Mouse (Mus musculus) forebrain, postnatal 0 days (tissue): ENCODE results near the gene Krtap4-7. TPM values are rescaled to one million over a fixed set of nuclear protein-coding genes. Genes with fewer than 3 reads are reported as not detected.

Source experiments
- ATAC-seq: fragments of 200-750 bp; cut with Nextera tagmentation; 2 replicates; pipeline ENCODE4 v1.8.0; 2017; ENCODE audit warnings: mild to moderate bottlenecking, moderate library complexity
- DNase-seq: peaks from one replicate; pipeline ENCODE4 v3.0.0-alpha.2; 2015
- H3K27ac ChIP-seq: fragments of 300-500 bp; sonication (generic); 2 replicates; pipeline ENCODE4 v1.5.1; 2014; ENCODE audit warnings: low read depth, mild to moderate bottlenecking, antibody characterized with exemption, low read length, moderate library complexity, mixed read lengths
- H3K27me3 ChIP-seq: fragments of 300-500 bp; sonication (generic); 2 replicates; pipeline ENCODE4 v1.6.1; 2014; ENCODE audit warnings: mild to moderate bottlenecking, low read length, mixed read lengths; ENCODE audit not compliant: insufficient read depth
- H3K36me3 ChIP-seq: fragments of 300-500 bp; sonication (generic); 2 replicates; pipeline ENCODE4 v1.6.1; 2014; ENCODE audit warnings: mild to moderate bottlenecking, moderate library complexity; ENCODE audit not compliant: insufficient read depth
- H3K4me1 ChIP-seq: fragments of 300-500 bp; sonication (generic); 2 replicates; pipeline ENCODE4 v1.6.1; 2014; ENCODE audit warnings: antibody characterized with exemption; ENCODE audit not compliant: insufficient read depth
- H3K4me2 ChIP-seq: fragments of 300-500 bp; sonication (generic); 2 replicates; pipeline ENCODE4 v1.6.1; 2014; ENCODE audit warnings: low read depth, mild to moderate bottlenecking, moderate library complexity
- H3K4me3 ChIP-seq: fragments of 300-500 bp; sonication (generic); 2 replicates; pipeline ENCODE4 v1.5.1; 2014; ENCODE audit warnings: low read depth, low read length, mixed read lengths
- H3K9ac ChIP-seq: fragments of 300-500 bp; sonication (generic); 2 replicates; pipeline ENCODE4 v1.6.1; 2014; ENCODE audit warnings: mild to moderate bottlenecking
- H3K9me3 ChIP-seq: fragments of 300-500 bp; sonication (generic); 2 replicates; pipeline ENCODE4 v1.6.1; 2016; ENCODE audit warnings: low read length
- CTCF ChIP-seq: sonication (generic); IDR thresholded peaks from 2 replicates; pipeline ENCODE4 v1.5.1; 2016; ENCODE audit warnings: antibody characterized with exemption, control low read depth, low read depth
- WGBS: fragments of 180-500 bp; shearing (Covaris S2); extraction: QIAGEN DNeasy Blood & Tissue Kit; methylation state at CpG from one replicate; pipeline ENCODE4 v1.1.7; 2014; 5-methylcytosine and 5-hydroxymethylcytosine counted together
- polyA plus RNA-seq: library from polyadenylated mRNA; unstranded; fragments of >200 nt; fragmentation: Nextera tagmentation; extraction: Ambion mirVana; gene quantifications from 2 replicates; pipeline ENCODE4 v1.2.1, GENCODE M21; 2015
- total RNA-seq: library from RNA; depleted of rRNA; stranded (reverse); fragments of >200 nt; gene quantifications from 2 replicates; pipeline ENCODE4 v1.2.3, GENCODE M21; 2014

Gene Krtap4-7
- total and polyA plus RNA-seq, 2 experiments from 2014 or later: not detected

DNA sequence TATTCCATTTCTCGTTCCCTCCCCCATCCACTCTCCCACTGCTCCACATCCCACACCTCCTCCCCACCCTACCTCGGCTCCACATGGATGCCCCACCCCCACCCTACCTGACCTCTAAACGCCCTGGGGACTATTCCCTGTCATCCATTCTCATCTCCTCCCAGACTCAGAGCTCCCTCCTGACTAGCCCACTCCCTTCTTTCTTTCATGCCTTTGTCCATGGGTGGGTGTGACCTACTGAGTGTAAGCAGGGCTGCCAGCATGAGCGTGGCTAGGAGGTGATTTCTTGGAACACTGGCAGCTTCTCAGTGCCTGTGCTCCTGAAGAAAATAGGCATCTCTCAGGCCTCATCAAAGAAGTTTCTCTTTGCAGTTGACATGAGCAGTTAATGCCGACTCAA lies 13.2 kb upstream of the Krtap4-7 start:
- Histone ChIP-seq H3K4me2 (no peak overlapping the region), H3K9me3 (no peaks in the 10 kb centered on the region), H3K9ac (no peak overlapping the region), H3K36me3 (no peaks in the 10 kb centered on the region), H3K27ac (no peak overlapping the region), H3K4me1 (no peaks in the 10 kb centered on the region), H3K4me3 (no peak overlapping the region), H3K27me3 (no peaks in the 10 kb centered on the region)
- no peak for ATAC-seq
- TF ChIP-seq CTCF: no peak
- DNase-seq: no peak
- 47% methylated on average over 5 of the region's 5 CpGs for WGBS

DNA sequence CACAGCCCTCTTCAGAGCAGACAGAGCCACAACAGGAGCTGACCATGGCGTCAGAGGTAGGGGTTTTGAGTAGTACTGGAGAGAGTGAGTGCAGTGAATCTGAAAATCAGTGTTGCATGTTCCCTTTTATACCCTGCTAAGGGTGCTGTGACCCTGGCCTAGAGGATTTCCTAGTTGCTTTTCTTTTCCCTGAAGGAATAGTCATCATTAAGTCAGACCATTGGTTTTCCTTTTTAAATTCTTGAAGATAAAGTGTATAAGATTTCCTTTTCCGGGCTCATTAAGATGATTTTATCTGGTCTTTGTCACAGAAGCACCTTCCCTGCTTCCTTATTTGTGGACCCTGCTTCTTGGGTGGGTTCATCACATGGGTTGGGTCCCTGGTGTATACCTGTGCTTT lies 6.2 kb upstream of the Krtap4-7 start, which contains the start of gene Gm11555:
TSS of gene Gm11555 (minus strand) at position 101 of the 400 bp plus-strand sequence.
- no peak for ATAC-seq
- Histone ChIP-seq H3K4me2 (no peak within 1 kb of the TSS), H3K27me3 (no peaks in the 10 kb centered on the region), H3K9ac (no peak within 1 kb of the TSS), H3K4me3 (no peak within 1 kb of the TSS), H3K9me3 (no peaks in the 10 kb centered on the region), H3K27ac (no peak within 1 kb of the TSS), H3K36me3 (no peaks in the 10 kb centered on the region), H3K4me1 (no peaks in the 10 kb centered on the region)
- no peak for TF ChIP-seq CTCF
- WGBS: 87% methylated on average over 2 of the region's 2 CpGs
- DNase-seq: no peak

DNA sequence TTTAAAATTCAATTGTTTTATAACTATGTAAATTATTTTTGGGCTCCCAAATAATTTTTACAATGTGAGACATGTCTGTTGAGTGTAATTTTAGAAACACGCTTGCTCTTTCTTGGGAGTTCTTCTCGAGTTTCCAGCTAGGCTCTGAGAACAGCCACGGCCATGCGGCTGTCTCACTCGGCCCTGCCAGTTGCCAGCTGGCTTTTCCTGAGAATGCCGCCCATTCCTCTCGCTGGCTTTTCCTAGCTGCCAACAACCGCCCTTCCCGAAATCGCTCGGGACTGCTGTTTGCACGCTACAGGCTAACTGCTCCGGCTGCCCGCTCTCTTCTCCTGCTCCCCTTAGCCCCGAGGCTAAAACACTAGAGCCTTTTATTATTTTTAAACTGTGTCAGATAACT lies 2.6 kb upstream of the Krtap4-7 start:
- Histone ChIP-seq H3K27ac (no peak overlapping the region), H3K9ac (no peak overlapping the region), H3K27me3 (no peaks in the 10 kb centered on the region), H3K4me2 (no peak overlapping the region), H3K36me3 (no peaks in the 10 kb centered on the region), H3K4me1 (no peaks in the 10 kb centered on the region), H3K9me3 (no peaks in the 10 kb centered on the region), H3K4me3 (no peak overlapping the region)
- TF ChIP-seq CTCF: no peak
- WGBS: 70% methylated on average over 15 of the region's 15 CpGs
- DNase-seq (peak; percentile 17), ATAC-seq (no peak)

DNA sequence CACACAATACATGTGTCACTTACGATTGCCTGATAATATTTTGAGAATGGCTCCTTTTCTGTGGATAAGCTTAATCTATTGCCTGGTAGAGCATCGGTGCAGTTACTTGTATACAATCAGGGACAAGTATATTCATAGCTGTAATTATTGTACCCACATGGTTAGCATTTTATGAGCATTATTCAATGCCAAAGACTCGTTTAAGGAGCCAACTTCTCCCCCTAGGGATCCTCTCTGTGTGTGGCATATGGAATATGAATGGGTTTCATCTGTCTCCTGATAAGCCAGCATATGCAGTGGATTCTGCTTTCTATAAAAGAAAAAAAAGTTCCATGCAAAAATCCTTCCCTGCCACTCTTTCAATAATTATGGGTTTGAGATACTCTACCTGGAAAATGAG lies 462 bp upstream of the Krtap4-7 start:
- H3K4me3 ChIP-seq: no peak overlapping the region
- ATAC-seq (no peak), DNase-seq (peak; percentile 63)
- no peak overlapping the region for H3K9ac ChIP-seq
- no peaks in the 10 kb centered on the region for H3K4me1 ChIP-seq
- H3K36me3 ChIP-seq: no peaks in the 10 kb centered on the region
- H3K27ac ChIP-seq: no peak overlapping the region
- no peak overlapping the region for H3K4me2 ChIP-seq
- no peaks in the 10 kb centered on the region for H3K9me3 ChIP-seq
- WGBS: 47% methylated on average over 3 of the region's 3 CpGs
- no peaks in the 10 kb centered on the region for H3K27me3 ChIP-seq
- TF ChIP-seq CTCF: no peak

DNA sequence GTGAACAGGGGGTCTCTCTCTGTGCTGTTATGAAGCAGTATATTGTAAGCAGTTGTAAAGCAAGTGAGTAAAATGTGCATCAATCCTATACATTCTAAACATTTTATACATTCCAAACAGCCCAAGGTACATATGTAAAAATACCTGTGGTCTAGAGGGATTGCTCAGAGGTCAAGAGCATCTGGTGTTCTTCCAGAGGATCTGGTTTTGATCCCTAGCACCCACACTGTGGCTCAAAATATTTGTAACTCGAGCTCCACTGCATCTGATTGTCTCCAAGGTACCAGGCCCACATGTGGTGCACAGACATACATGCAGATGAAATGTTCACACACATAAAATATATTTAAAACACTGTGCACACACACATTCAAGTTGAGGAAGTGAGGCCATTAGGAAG lies 3.0 kb downstream of the Krtap4-7 start:
- Histone ChIP-seq H3K9ac (no peak overlapping the region), H3K27me3 (no peaks in the 10 kb centered on the region), H3K36me3 (no peaks in the 10 kb centered on the region), H3K4me3 (no peak overlapping the region), H3K4me2 (no peak overlapping the region), H3K4me1 (no peaks in the 10 kb centered on the region), H3K9me3 (no peaks in the 10 kb centered on the region), H3K27ac (no peak overlapping the region)
- no peak for DNase-seq
- WGBS: 42% methylated on average over 1 of the region's 1 CpGs
- no peak for ATAC-seq
- no peak for TF ChIP-seq CTCF

DNA sequence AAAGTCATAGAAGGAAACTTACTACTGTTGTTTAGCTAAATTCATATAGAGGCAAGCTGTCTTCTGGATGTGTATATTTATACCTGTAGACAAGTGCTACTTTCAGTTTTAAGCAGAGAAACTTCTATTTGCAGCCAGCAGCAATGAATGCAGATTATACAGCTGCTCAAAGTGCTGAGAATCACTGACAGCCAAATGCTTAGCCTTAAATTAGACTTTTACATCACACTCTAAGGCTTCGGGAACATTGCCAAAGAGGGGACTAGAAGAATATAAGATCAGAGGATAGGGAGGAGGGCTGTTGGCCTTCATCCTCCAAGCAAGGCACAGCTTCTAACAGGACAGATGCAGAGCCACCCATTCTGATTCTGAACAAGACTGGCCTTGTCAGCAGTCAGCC lies 6.8 kb downstream of the Krtap4-7 start:
- Histone ChIP-seq H3K9ac (no peak overlapping the region), H3K4me2 (no peak overlapping the region), H3K4me3 (no peak overlapping the region), H3K36me3 (no peaks in the 10 kb centered on the region), H3K27ac (no peak overlapping the region), H3K27me3 (no peaks in the 10 kb centered on the region), H3K9me3 (no peaks in the 10 kb centered on the region), H3K4me1 (no peaks in the 10 kb centered on the region)
- ATAC-seq: no peak
- TF ChIP-seq CTCF: no peak
- DNase-seq: peak; percentile 43
- 62% methylated on average over 1 of the region's 1 CpGs for WGBS

DNA sequence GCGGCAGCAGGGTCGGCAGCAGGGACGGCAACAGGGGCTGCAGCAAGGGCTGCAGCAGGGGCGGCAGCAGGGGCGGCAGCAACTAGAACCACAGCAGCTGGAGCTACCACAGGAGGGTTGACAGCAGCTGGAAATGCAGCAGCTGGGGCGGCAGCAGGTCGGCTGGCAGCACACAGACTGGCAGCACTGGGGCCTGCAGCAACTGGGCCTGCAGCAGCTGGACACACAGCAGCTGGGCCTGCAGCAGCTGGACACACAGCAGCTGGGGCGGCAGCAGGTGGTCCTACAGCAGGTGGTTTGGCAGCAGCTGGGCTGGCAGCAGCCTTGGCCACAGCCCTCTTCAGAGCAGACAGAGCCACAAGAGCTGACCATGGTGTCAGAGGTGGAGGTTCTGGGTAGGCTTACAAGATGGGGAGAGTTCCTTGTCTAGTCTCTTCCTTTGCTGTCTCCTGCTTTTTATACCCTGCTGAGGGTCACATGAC lies 9.2 kb downstream of the Krtap4-7 start, which contains the start of gene Krtap4-2:
TSS of gene Krtap4-2 (minus strand) at position 432 of the 482 bp plus-strand sequence.
- TF ChIP-seq CTCF: no peak
- WGBS: 36% methylated on average over 5 of the region's 8 CpGs
- no peak for DNase-seq

More for the DNA sequence above, 9.2 kb downstream of the Krtap4-7 start, which contains the start of gene Krtap4-2:
- no peak for ATAC-seq
- Histone ChIP-seq H3K36me3 (no peaks in the 10 kb centered on the region), H3K4me3 (no peak within 1 kb of the TSS), H3K4me2 (no peak within 1 kb of the TSS), H3K9ac (no peak within 1 kb of the TSS), H3K27ac (no peak within 1 kb of the TSS), H3K27me3 (no peaks in the 10 kb centered on the region), H3K9me3 (no peaks in the 10 kb centered on the region), H3K4me1 (no peaks in the 10 kb centered on the region)
